In genomic region chr2:129883417-129883816, GRCm38 (mm10) we compare ENCODE assay signal across 14 mouse cellular contexts.
DNase-seq lines count a peak whose midpoint lies in the region; ATAC-seq lines count a peak whose summit lies in the region.
"Had no signal": no experiment of that assay in that cellular context is flagged by ENCODE, and none has a peak within 500 bp of the region (broad histone marks: within the 10 kb centered on the region; RNA-seq: fewer than 3 reads in every experiment).

No protein-coding gene starts in this region.

- no peak overlapping the region for H3K27ac ChIP-seq in midbrain, embryonic 14.5 days (replicated peaks; ENCODE audit: low read depth, low read length)
- no peak overlapping the region for H3K27ac ChIP-seq in midbrain, embryonic 13.5 days
- no peak overlapping the region for H3K27ac ChIP-seq in intestine, embryonic 16.5 days (ENCODE audit: low read length)
- H3K27ac ChIP-seq: embryonic facial prominence, embryonic 12.5 days; forebrain, embryonic 15.5 days; kidney, embryonic 15.5 days had no signal

- H3K4me1 ChIP-seq in midbrain, embryonic 14.5 days (ENCODE audit: control insufficient read depth, insufficient read depth, low read length) = no peaks in the 10 kb centered on the region
- H3K4me1 ChIP-seq in midbrain, embryonic 13.5 days (replicated peaks) = no peaks in the 10 kb centered on the region; the same call in 1 of the 2 replicates
- H3K4me1 ChIP-seq in intestine, embryonic 16.5 days (ENCODE audit: control insufficient read depth, insufficient read depth, low read length) = no peaks in the 10 kb centered on the region
- H3K4me1 ChIP-seq: embryonic facial prominence, embryonic 12.5 days; forebrain, embryonic 15.5 days; kidney, embryonic 15.5 days had no signal

- H3K9me3 ChIP-seq in midbrain, embryonic 14.5 days (ENCODE audit: control insufficient read depth, low read length) = no peaks in the 10 kb centered on the region
- H3K9me3 ChIP-seq in midbrain, embryonic 13.5 days = no peaks in the 10 kb centered on the region
- H3K9me3 ChIP-seq in intestine, embryonic 16.5 days (ENCODE audit: control insufficient read depth, low read length) = no peaks in the 10 kb centered on the region
- H3K9me3 ChIP-seq: embryonic facial prominence, embryonic 12.5 days; forebrain, embryonic 15.5 days; kidney, embryonic 15.5 days had no signal

- WGBS in midbrain, embryonic 14.5 days = 40% methylated on average over 6 of the region's 6 CpGs
- WGBS in midbrain, embryonic 13.5 days = 45% methylated on average over 6 of the region's 6 CpGs
- WGBS in intestine, embryonic 16.5 days = 29% methylated on average over 6 of the region's 6 CpGs

- no peak for ATAC-seq in midbrain, embryonic 14.5 days (ENCODE audit: low FRiP score, low TSS enrichment)
- ATAC-seq in midbrain, embryonic 13.5 days = no peak
- 0 out of 2 replicates have a peak, but pooled peaks have one; percentile 18 for ATAC-seq in common myeloid progenitor, adult 5-6 weeks (replicated peaks; ENCODE audit: low read depth, poor library complexity, severe bottlenecking)
- no peak for ATAC-seq in intestine, embryonic 16.5 days
- ATAC-seq: forebrain, embryonic 15.5 days had no signal

- H3K9ac ChIP-seq in midbrain, embryonic 14.5 days (replicated peaks; ENCODE audit: low read length) = no peak overlapping the region
- no peak overlapping the region for H3K9ac ChIP-seq in midbrain, embryonic 13.5 days (replicated peaks)
- H3K9ac ChIP-seq in intestine, embryonic 16.5 days (ENCODE audit: low read depth, low read length) = no peak overlapping the region
- H3K9ac ChIP-seq: embryonic facial prominence, embryonic 12.5 days; forebrain, embryonic 15.5 days; kidney, embryonic 15.5 days had no signal

- no peaks in the 10 kb centered on the region for H3K27me3 ChIP-seq in midbrain, embryonic 14.5 days (ENCODE audit: control insufficient read depth, insufficient read depth, low read length)
- no peaks in the 10 kb centered on the region for H3K27me3 ChIP-seq in midbrain, embryonic 13.5 days
- no peaks in the 10 kb centered on the region for H3K27me3 ChIP-seq in intestine, embryonic 16.5 days (replicated peaks; ENCODE audit: control insufficient read depth, insufficient read depth, low read length)
- H3K27me3 ChIP-seq: embryonic facial prominence, embryonic 12.5 days; forebrain, embryonic 15.5 days; kidney, embryonic 15.5 days had no signal

- peak; percentile 19 for DNase-seq in midbrain, embryonic 14.5 days
- peak; percentile 72 for DNase-seq in layer of hippocampus, adult 9-11 months
- peak; percentile 70 to 82 for DNase-seq in right cerebral cortex, postnatal 10 days (ENCODE audit: low spot score in 2 of 2)
- DNase-seq in T-cell, adult 2 months (ENCODE audit: low spot score) = no peak
- no peak for DNase-seq in heart, adult 18-20 months
- DNase-seq: adrenal gland, postnatal 36 days; cerebellum, adult 9-10 months; thymus, adult 2 months had no signal

- H3K4me3 ChIP-seq in midbrain, embryonic 14.5 days (replicated peaks; ENCODE audit: low read depth, low read length) = no peak overlapping the region
- no peak overlapping the region for H3K4me3 ChIP-seq in midbrain, embryonic 13.5 days (replicated peaks)
- H3K4me3 ChIP-seq in intestine, embryonic 16.5 days (ENCODE audit: low read length) = no peak overlapping the region
- H3K4me3 ChIP-seq: embryonic facial prominence, embryonic 12.5 days; forebrain, embryonic 15.5 days; kidney, embryonic 15.5 days had no signal

- no peaks in the 10 kb centered on the region for H3K36me3 ChIP-seq in midbrain, embryonic 14.5 days (ENCODE audit: control insufficient read depth, insufficient read depth, low read length)
- H3K36me3 ChIP-seq in midbrain, embryonic 13.5 days = no peaks in the 10 kb centered on the region
- no peaks in the 10 kb centered on the region for H3K36me3 ChIP-seq in intestine, embryonic 16.5 days (ENCODE audit: control insufficient read depth, insufficient read depth, low read length)
- H3K36me3 ChIP-seq: embryonic facial prominence, embryonic 12.5 days; forebrain, embryonic 15.5 days; kidney, embryonic 15.5 days had no signal

- H3K4me2 ChIP-seq in midbrain, embryonic 14.5 days (ENCODE audit: low read length) = no peak overlapping the region
- no peak overlapping the region for H3K4me2 ChIP-seq in midbrain, embryonic 13.5 days (replicated peaks)
- H3K4me2 ChIP-seq in intestine, embryonic 16.5 days (ENCODE audit: low read depth, low read length) = no peak overlapping the region
- H3K4me2 ChIP-seq: embryonic facial prominence, embryonic 12.5 days; forebrain, embryonic 15.5 days; kidney, embryonic 15.5 days had no signal

Comparison
In these comparisons a context has a peak if more than half of its experiments do, and no peak if none do; other contexts are left out.
1. DNase-seq: peak in midbrain, embryonic 14.5 days (single experiment), layer of hippocampus, adult 9-11 months (single experiment) and right cerebral cortex, postnatal 10 days (2 of 2); none in T-cell, adult 2 months (single experiment) and heart, adult 18-20 months (0 of 2).